Mouse (Mus musculus) heart, embryonic 15.5 days (tissue): Measurements from ENCODE around the gene Camkk1. TPM values are rescaled to one million over a fixed set of nuclear protein-coding genes. Genes with fewer than 3 reads are reported as not detected.

Experiments used
- ATAC-seq: fragments of 200-750 bp; cut with Nextera tagmentation; replicated peaks from 2 replicates; pipeline ENCODE4 v1.8.0; 2017; ENCODE audit warnings: low read depth, moderate TSS enrichment; ENCODE audit not compliant: insufficient number of reproducible peaks, insufficient read depth, low FRiP score
- H3K27ac ChIP-seq: fragments of 300-500 bp; sonication (generic); 2 replicates; pipeline ENCODE4 v1.5.1; 2015; ENCODE audit warnings: mild to moderate bottlenecking, inconsistent platforms
- H3K27me3 ChIP-seq: fragments of 300-500 bp; sonication (generic); 2 replicates; pipeline ENCODE4 v1.6.1; 2015; ENCODE audit warnings: inconsistent platforms
- H3K36me3 ChIP-seq: fragments of 300-500 bp; sonication (generic); 2 replicates; pipeline ENCODE4 v1.6.1; 2015; ENCODE audit warnings: mild to moderate bottlenecking, inconsistent platforms
- H3K4me1 ChIP-seq: fragments of 300-500 bp; sonication (generic); replicated peaks from 2 replicates; pipeline ENCODE4 v1.6.1; 2015; ENCODE audit warnings: inconsistent platforms
- H3K4me2 ChIP-seq: fragments of 300-500 bp; sonication (generic); 2 replicates; pipeline ENCODE4 v1.6.1; 2015; ENCODE audit warnings: inconsistent platforms, mild to moderate bottlenecking, moderate library complexity
- H3K4me3 ChIP-seq: fragments of 300-500 bp; sonication (generic); 2 replicates; pipeline ENCODE4 v1.5.1; 2015; ENCODE audit warnings: mild to moderate bottlenecking, inconsistent platforms
- H3K9ac ChIP-seq: fragments of 300-500 bp; sonication (generic); 2 replicates; pipeline ENCODE4 v1.6.1; 2015; ENCODE audit warnings: mild to moderate bottlenecking, inconsistent platforms
- H3K9me3 ChIP-seq: fragments of 300-500 bp; sonication (generic); replicated peaks from 2 replicates; pipeline ENCODE4 v1.6.1; 2016; ENCODE audit warnings: inconsistent platforms
- WGBS: fragments of 180-500 bp; shearing (Covaris S2); methylation state at CpG from one replicate; pipeline ENCODE4 v1.1.7; 2015; ENCODE audit warnings: mixed read lengths; 5-methylcytosine and 5-hydroxymethylcytosine counted together
- polyA plus RNA-seq: library from polyadenylated mRNA; unstranded; fragments of >200 nt; fragmentation: Nextera tagmentation; extraction: Ambion mirVana; gene quantifications from 2 replicates; pipeline ENCODE4 v1.2.1, GENCODE M21; 2015

Gene Camkk1
- polyA plus RNA-seq, 1 experiment from 2014 or later: 2.7 TPM

GRCm38 (mm10) chr11:73090283-73090682, 71.5 kb downstream of the Camkk1 start, which contains the start of gene Itgae:
TSS of gene Itgae (plus strand) at chr11:73090583.
- WGBS: 63% methylated on average over 4 of the region's 4 CpGs
- Histone ChIP-seq H3K27ac (no peak within 1 kb of the TSS), H3K4me2 (no peak within 1 kb of the TSS), H3K4me3 (no peak within 1 kb of the TSS), H3K4me1 (peaks cover 24% of the 10 kb centered on the region), H3K27me3 (no peaks in the 10 kb centered on the region), H3K9ac (no peak within 1 kb of the TSS), H3K36me3 (no peaks in the 10 kb centered on the region), H3K9me3 (no peaks in the 10 kb centered on the region)
- no peak for ATAC-seq

- Histone ChIP-seq H3K27me3 (no peaks in the 10 kb centered on the region), H3K36me3 (no peaks in the 10 kb centered on the region), H3K4me3 (no peak overlapping the region), H3K4me2 (no peak overlapping the region), H3K9ac (no peak overlapping the region), H3K27ac (no peak overlapping the region), H3K4me1 (peaks cover 23% of the 10 kb centered on the region), H3K9me3 (no peaks in the 10 kb centered on the region)
- 68% methylated on average over 2 of the region's 2 CpGs for WGBS
- ATAC-seq: no peak
These were observed 72.0 kb downstream of the Camkk1 start for GRCm38 (mm10) chr11:73090826-73091225.

Other genes with a start within 250 kb of the Camkk1 start
- 7.5 and 7.7 TPM in 2 replicates for gene Cyb5d2, start 222.9 kb upstream of the Camkk1 start, polyA plus RNA-seq
- 6.0 and 8.7 TPM in 2 replicates for gene Zzef1, start 222.8 kb upstream of the Camkk1 start, polyA plus RNA-seq
- gene Atp2a3, start 57.8 kb upstream of the Camkk1 start, polyA plus RNA-seq: 3.8 and 11.6 TPM in 2 replicates
- gene P2rx1, start 19.9 kb upstream of the Camkk1 start, polyA plus RNA-seq: 1.7 and 2.9 TPM in 2 replicates
- 9.5 and 10.1 TPM in 2 replicates for gene Ncbp3, start 28.8 kb downstream of the Camkk1 start, polyA plus RNA-seq
- 0.30 and 1.8 TPM in 2 replicates for gene Itgae, start 71.6 kb downstream of the Camkk1 start, polyA plus RNA-seq
- gene Haspin, start 119.3 kb downstream of the Camkk1 start, polyA plus RNA-seq: 10.0 and 11.4 TPM in 2 replicates
- gene P2rx5, start 141.4 kb downstream of the Camkk1 start, polyA plus RNA-seq: 2.0 TPM in 2 replicates
- 90.7 and 98.9 TPM in 2 replicates for gene Emc6, start 158.0 kb downstream of the Camkk1 start, polyA plus RNA-seq
- 222 and 231 TPM in 2 replicates for gene Tax1bp3, start 158.1 kb downstream of the Camkk1 start, polyA plus RNA-seq
- gene Ctns, start 180.0 kb downstream of the Camkk1 start, polyA plus RNA-seq: 12.5 and 13.2 TPM in 2 replicates
- gene Shpk, start 180.5 kb downstream of the Camkk1 start, polyA plus RNA-seq: 0.76 and 1.1 TPM in 2 replicates
- 0.06 and 0.11 TPM in 2 replicates for gene Trpv1, start 215.3 kb downstream of the Camkk1 start, polyA plus RNA-seq
- gene Trpv3, start 248.4 kb downstream of the Camkk1 start, polyA plus RNA-seq: 0.11 TPM in 2 replicates